Mouse (Mus musculus) erythroblast, adult 5-6 weeks (primary cell): ENCODE measurements around the gene C1qtnf1. TPM values are rescaled to one million over a fixed set of nuclear protein-coding genes. Genes with fewer than 3 reads are reported as not detected.

Experiments
- ATAC-seq: replicated peaks from 2 replicates; pipeline ENCODE4 v1.8.0; 2016; ENCODE audit warnings: moderate number of reproducible peaks, mild to moderate bottlenecking, moderate TSS enrichment, inconsistent platforms; ENCODE audit not compliant: poor library complexity, low FRiP score, severe bottlenecking
- total RNA-seq, 2 experiments: library from RNA; stranded (forward) in 1 of 2; stranded (reverse) in 1 of 2; fragments of 150-400 nt in 1 of 2; fragments of 200-764, 138-1000 nt in 1 of 2; gene quantifications; 2 replicates each; pipeline versions ENCODE4 v1.2.3 to v1.2.4; 2015 to 2017; ENCODE audit warnings: low replicate concordance in 2 of 2

Gene C1qtnf1
- total RNA-seq, 2 experiments from 2014 or later: not detected

DNA sequence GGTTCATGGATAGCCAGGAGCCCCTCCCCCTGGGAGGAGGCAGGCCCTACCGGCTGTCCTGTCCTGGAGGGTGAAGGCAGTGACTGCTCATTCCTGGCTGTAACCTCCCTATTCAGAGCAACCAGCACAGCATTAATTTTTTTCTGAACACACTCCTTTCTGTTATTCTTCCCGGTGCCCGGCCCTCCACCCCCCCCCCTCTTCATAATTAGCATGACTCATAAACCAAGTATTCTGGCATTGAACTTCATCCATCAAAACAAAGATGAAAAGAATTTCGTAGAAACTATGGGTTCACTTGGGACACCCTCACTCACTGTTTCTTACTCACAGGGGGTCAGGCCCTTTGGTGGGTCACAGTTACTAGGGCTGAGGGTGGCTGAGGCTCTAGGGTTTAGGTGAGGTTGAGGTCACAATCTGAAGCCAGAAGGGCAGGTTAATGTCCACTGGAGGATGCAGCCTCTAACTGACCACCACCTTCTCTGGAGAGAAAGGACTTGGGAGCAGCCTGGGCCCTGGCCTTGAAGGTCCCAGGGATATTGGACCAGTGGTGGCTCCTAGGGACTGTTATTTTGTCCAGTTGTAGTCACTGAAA, 2.4 kb downstream of the C1qtnf1 start:
- ATAC-seq: no peak

DNA sequence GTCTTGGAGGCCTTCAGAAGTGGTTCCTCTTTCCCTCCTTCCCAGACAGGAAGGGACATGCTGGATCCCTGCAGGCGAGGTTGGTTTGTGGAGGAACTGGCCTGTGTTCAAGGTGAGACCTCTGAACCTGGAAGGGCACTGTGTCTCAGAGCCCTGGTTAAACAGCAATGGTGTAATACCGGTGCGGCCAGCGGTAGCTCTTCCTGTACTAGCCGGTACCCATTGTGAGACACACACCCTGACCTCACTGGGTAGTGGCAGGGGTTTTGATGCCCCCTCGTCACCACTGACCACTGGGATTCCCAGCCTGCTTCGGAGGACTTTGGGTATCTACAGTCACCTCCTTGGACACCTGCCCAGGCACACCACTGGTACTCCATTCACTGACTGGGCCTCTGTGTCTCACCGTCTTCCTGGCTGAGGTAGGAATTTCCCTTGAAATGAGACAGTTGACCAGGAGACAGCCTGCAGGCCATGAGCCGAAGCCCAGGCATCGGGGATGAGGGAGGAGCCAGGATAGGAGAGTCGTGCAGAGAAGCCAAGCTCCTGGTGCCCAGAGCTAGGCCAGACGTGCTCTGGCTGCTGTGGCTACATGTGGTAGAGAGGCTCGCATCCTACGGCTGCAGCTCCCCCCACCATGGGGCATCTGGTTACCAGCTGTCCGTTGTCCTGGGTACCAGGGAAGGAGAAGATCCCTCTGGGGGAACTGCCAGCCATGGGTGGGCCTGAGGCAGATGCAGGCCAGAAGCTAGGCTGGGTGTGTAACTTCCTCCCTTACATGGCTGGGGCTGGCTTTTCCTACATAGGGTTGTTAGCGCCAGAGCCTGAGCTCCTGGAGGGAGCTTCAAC, 3.3 kb downstream of the C1qtnf1 start:
- ATAC-seq: no peak

DNA sequence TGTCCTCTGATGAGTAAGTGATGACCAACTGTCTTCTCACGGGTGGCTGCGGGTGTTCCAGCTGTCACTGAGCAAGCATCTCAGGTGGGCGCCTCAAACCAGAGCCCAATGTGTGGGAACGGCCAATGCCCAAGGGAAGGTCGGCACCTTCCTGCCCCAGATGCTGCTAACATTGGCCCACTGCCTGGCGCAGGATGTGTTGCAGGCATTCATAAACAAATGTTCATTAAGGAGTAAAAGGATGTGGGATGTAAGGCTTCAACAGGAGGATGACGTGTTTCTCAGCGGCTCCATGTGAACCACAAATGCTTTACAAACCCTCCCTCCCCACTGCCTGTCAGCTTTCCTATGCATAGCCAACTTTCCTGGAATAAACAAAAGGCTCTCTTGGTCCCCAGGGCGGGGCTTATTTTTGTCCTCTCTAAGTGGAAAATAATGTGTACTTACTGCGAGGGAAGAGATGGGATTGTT, 5.4 kb downstream of the C1qtnf1 start:
- ATAC-seq: no peak

DNA sequence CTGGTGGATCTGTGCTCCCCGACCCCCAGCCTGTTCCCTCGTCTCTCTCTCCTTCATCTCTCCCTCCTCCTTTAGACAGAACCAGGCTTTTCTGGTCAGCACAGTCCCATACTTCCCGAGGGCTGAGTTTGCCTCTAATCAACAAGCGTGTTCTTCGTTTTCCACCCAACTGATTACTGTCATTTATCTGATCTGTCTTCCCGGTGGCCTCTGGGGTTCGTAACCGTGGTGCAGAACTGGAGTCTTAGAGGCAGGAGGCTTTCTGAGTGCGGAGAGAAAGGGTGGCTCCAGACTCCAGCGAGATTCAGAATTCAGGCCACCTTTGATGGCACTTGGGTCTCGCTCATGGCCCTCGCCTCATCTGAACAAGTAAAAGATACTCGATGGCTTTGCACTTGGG, 6.1 kb downstream of the C1qtnf1 start:
- no peak for ATAC-seq

DNA sequence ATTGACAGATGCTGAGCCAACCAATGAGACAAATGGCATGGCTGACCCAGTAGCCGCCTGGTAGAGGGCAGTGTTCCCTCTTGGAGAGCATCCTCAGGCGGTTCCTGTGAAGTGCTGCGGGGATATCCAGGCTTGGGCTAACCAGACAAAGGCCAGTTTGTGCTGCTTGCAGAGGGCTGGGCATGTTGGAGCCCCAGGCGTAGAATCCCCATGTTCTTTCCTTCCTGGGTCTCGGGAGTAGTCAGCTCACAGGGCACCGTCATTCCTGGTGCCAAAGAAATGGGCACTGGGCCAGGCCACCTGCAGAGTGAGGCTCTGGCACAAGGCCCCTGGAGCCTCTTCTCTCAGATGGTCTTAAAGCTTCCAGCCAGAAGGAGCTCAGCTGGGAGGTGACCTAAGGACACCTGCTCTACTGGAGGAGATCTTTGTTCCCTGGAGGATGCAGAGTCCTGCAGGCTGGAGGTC, 8.5 kb downstream of the C1qtnf1 start:
- ATAC-seq: no peak

DNA sequence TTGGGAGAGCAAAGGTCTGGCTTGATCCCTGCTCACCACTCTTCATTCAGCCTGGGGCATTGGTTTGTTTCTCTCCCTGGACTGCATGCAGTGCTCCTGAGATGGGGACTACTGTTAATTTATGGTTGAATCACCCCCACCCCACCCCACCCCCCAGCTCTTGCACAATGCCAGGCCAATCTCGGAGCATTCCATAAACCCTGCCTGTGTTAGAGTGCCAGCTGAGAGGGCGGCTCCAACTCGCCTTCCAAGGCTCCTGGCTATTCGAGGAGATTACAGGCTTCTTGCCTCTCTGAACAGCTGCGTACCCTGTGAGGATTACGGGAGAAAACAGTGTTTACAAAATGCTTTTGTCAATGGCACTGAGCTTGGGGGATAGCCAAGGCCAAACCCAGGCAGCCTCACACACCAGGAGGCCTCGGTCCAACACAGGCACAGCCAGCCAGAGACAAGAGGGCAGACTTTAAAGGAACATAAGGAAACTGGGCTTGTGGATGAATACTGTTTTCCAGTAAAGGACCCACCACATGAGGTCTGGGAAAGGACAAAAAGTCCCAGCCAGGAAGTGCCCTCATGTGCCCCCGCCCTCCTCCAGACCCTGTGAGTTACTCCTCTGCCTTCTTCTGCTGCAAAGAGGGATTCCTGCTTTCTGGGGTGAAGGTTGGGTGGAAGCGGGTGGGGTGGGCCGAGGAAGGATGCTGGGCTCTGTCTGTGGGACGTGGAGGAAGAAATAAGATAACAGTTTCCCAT, 10.8 kb downstream of the C1qtnf1 start:
- ATAC-seq: no peak

DNA sequence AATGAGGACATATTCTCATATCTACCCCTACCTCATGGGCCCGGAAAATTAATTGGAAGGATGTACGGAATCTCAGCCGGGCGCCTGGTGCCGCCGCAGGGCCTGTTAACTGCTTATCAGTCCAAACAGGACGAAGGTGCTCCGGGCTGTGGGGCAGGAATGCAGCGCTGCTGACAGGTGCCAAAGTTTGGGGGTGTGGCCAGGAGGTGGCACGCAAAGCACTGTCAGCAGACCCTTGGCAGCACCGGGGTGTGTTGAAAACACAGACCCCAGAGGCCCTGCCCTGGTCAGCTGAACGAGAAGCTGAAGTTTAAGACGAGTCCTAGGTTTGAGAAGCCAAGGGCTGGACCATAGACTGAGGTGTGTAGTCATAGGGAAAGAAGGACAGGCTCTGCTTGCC, 14.7 kb downstream of the C1qtnf1 start:
- no peak for ATAC-seq

DNA sequence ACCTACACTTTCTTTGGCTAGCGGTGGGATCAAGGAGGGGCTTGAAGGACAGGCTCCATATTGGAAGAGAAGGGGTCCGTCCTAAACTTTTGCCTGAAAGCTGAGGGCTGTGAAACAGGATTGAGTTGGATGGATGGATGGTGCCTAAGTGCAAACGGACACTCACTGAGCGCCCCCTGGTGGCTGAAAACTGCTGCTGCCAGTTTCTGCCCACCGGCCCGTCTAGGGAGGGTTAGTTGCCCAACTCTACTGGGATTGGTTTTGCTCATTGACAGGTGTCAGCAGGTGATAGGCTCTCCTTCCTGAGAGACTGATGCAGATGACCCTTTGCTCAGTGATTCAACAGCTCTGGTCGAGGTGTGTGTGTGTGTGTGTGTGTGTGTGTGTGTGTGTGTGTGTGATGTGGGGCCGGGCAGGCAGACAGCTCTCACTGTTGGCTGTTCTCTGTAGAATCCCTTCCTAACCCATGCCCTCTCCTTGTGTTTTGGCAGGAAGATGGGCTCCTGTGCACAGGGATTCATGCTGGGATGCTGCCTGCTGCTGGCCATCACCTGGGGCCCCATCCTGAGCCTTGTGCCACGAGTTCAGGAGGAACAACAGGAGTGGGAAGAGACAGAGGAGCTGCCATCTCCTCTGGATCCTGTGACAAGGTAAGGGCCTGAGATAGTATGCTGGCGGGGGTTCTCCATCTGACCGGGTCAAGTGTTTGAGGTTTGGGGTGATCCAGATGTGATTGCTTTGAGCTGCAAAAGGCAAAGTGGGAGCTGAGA, 15.4 kb downstream of the C1qtnf1 start:
- 0 out of 2 replicates have a peak, but pooled peaks have one; percentile 39 for ATAC-seq

DNA sequence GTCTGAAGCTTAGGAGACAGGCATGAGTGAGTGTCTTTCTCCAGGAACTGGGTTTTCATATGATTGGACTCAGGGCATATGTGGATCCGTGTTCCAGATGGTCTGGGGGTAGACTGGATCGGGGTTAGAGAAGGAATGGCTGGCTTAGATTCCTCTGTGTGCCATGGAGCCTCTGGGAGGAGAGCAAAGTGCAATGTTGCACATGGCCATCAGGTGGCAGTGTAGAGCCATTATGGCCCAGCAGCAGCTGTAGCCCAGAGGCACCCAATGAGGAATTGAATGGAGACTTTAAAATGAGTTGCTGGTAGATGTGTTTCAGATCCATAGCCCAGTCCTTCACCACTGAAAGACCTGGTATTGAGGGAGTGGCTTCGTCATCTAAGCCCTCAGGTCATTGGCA, 17.8 kb downstream of the C1qtnf1 start:
- peak; percentile 76 for ATAC-seq

DNA sequence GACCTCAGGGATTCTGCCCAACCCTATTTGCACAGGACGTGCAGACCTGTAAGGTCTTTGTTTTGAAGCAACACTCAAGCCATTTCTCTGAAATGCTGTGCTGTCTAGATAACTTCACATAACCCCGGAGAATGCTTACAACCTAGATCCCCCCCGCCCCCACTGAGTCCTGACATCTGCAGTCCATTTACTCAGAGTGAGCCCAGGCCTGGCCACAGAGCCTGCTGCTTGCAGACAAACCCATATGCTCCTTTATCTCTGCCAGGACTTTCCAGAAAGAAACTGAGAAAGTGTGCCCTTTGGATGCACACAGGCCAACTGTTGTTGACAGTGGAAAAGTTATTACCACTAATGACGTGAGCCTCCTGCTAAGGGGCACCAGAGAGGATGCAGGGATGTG, 19.3 kb downstream of the C1qtnf1 start:
- no peak for ATAC-seq

DNA sequence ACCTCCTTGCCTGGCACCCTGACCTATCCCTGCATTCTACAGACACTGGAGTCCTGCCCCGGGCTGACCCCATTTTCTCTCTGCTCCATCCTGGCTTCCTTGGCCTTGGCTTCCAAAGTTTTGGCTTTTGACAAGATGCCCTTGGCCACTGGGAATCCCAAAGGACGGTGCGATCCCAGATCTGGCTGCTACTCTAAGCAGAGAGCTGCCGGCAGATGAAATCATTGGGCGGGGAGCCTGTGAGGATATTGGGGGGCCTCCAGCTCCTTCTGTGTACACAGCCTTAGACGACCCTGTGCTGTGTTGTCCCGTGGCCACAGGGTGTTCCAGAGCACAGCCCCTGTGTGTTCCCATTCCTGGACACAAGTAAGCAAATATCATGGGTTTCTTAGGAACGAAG, 20.4 kb downstream of the C1qtnf1 start:
- ATAC-seq: no peak

DNA sequence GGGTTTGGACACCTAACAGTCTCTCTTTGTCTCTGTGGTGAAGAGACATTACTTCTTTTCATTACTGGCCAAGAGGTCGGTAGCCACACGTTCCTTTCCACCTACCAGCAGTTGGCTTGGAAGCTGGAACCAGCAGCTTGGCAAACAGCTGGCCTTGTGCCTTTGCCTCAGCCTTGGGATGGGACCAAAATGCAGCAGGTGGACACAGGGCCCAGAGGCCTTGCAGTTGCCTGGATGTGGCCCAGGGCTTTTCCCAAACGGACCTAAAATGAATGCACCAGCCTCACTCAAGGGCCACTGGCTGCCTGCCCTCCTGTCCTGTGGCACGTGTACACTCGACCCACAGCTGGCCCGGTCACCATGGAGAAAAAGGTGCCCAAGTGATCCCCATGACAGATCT, 23.2 kb downstream of the C1qtnf1 start:
- no peak for ATAC-seq

DNA sequence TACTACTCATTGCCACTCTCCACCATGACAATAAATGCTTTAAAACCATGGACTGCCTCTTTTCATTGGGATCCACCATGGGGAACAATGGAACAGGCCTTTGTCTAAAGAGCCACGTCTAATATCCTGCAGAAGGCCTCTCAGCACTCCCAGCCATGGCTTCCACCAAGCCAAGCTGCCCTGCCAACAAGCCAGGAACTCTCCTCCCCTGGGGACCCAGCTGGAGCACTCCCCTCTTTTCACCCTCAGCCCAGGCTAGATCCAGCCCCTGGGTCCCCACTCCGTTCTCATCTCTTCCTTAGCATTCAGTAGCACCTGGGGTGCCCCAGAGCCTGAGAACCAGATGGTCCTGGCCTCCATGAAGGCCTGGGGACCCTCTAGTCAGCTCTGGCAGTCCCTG, 25.0 kb downstream of the C1qtnf1 start:
- ATAC-seq: no peak

DNA sequence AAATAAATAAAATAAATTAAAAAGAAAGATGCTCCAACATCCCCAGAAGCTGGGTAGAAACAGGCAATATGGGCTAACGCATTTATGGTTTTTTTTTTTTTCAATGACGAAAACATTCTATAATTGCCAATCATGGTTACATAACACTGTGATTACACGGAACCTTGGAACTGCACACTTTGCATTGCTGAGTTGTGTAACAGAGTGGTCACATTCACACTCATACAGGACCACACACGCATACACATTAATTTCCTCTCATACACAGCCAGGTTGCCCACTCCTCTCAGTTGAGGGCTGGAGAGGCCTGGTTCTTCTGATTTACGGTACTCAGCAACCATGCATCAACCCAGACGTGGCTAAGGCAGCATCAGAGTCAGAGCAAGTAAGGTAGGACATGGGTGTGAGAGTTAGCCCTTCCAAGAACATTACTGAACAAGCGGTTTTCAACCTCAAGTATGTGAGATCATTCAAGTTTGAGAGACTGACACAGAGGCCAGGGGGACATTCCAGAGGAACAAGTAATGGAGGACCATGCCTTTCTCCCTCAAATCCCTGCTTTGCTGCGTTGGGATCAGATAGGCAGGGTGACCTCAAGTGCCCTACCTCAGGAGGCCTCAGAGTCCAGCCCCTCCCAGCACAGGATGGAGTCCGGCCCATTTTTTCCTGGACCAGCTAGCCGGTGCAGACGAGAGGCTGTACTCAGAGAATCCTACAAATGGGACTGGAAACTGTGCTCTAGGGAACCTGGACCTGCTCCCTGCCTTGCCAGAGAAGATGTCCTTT, 26.1 kb downstream of the C1qtnf1 start:
- no peak for ATAC-seq

DNA sequence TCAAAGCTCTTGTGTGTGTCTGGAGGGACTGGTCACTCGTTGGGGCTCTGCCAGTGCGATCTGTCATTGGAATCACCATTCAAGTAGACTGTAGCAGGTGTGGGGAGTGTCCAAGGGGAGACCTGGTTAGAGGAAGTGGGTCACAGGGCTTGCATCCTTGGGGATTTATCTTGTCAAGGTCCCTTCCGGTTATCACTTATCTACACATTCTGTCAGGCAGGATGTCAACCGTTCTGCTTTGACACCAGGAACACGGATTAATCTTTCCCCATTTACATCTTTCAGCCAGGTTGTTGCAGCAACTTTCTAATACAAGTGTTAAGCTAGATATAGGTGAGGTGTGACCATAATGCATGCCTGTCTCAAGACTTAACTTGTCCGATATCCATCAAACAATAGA, 27.8 kb downstream of the C1qtnf1 start:
- no peak for ATAC-seq

DNA sequence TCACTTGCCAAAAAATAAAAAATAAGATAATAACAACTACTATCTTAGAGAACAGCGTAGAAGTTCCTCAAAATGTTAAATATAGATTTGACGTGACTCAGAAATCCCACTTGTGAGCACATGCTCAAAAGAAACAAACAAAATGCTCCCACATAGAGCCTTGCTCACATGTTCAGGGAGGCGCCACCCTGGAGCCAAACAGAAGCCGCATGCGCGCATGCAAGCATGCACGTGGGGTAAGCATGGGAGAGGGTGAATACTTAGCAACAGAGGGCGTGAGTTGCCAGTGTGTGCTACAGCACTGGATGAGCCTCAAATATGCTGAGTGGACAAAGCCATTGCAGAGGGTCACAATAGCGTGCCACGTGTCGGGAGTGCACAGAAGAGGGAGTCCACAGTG, 28.9 kb downstream of the C1qtnf1 start:
- ATAC-seq: no peak

DNA sequence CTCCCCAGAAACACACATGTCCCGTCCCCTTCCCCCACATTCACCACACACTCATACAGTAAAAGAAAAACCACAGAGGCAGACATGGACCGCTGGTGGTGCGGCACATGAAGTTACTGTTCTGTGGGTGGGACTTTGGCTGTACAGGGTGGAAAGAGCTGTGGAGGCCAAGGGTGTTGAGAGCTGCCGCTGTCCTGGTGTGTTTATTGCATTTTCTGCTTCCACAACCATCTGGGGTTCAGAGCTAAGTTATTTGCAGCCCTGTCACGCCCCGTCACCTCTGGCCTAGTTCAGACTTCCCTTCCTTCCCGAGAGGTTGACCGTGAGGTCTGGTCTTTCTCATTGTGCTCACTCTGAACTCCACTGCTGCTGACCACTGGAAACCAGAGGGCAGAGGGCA, 31.0 kb downstream of the C1qtnf1 start:
- no peak for ATAC-seq

DNA sequence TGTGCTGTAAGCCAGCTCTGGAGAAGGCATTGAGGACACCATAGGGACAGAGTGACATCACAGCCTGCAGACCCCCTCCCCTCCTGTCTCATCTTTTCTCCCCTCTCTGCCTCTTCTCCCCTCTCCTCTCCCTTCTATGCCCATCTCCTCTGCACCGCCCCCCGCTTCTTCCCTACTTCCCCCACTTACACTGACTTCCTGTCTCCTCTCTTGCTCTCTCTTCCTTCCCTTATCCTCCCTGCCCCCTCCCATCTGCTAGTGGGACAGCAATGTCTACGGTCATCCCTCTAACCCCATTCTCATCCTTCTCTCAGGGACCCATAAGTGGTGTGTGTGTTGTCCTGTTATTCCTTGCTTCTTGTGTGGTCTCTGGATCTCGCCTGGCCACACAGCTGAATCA, 31.5 kb downstream of the C1qtnf1 start:
- ATAC-seq: no peak

DNA sequence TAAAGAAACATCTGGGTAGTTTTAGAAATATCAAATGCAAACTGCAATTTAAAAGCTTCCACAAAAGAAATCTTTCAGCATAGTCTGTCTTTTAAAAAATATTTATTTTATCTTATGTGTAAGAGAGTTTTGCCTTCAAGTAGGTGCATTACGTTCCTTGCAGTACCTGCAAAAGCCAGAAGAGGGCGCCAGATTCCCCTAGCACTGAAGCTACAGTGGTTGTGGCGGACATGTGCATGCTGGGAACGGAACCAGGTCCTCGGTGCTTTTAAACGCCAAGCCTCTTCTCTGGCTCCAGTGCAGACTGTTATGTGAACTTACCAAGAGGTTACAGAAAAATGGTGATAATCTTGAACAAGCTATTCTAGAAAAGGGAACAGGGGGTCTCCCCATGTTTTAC, 32.3 kb downstream of the C1qtnf1 start:
- no peak for ATAC-seq
